Mouse (Mus musculus) forebrain, embryonic 14.5 days (tissue): ENCODE results near the gene Mvp. TPM values are rescaled to one million over a fixed set of nuclear protein-coding genes. Genes with fewer than 3 reads are reported as not detected.

Experiments
- ATAC-seq: fragments of 200-750 bp; cut with Nextera tagmentation; 2 replicates; pipeline ENCODE4 v1.8.0; 2017; ENCODE audit warnings: mild to moderate bottlenecking, moderate library complexity
- DNase-seq: peaks from one replicate; pipeline ENCODE4 v3.0.0-alpha.2; 2015; ENCODE audit warnings: low spot score
- H3K27ac ChIP-seq: fragments of 300-500 bp; sonication (generic); 2 replicates; pipeline ENCODE4 v1.5.1; 2014; ENCODE audit warnings: low read depth, mild to moderate bottlenecking, control low read depth, low read length, moderate library complexity
- H3K27me3 ChIP-seq: fragments of 300-500 bp; sonication (generic); replicated peaks from 2 replicates; pipeline ENCODE4 v1.6.1; 2014; ENCODE audit warnings: low read length, control low read depth, mixed read lengths; ENCODE audit not compliant: control insufficient read depth, insufficient read depth
- H3K36me3 ChIP-seq: fragments of 300-500 bp; sonication (generic); 2 replicates; pipeline ENCODE4 v1.6.1; 2014; ENCODE audit warnings: low read length, control low read depth; ENCODE audit not compliant: control insufficient read depth, insufficient read depth
- H3K4me1 ChIP-seq: fragments of 300-500 bp; sonication (generic); 2 replicates; pipeline ENCODE4 v1.6.1; 2014; ENCODE audit warnings: antibody characterized with exemption, low read length, control low read depth; ENCODE audit not compliant: control insufficient read depth, insufficient read depth
- H3K4me2 ChIP-seq: fragments of 300-500 bp; sonication (generic); 2 replicates; pipeline ENCODE4 v1.6.1; 2014; ENCODE audit warnings: mild to moderate bottlenecking, control low read depth, low read length
- H3K4me3 ChIP-seq: fragments of 300-500 bp; sonication (generic); 2 replicates; pipeline ENCODE4 v1.5.1; 2014; ENCODE audit warnings: low read depth, low read length, control low read depth
- H3K9ac ChIP-seq: fragments of 300-500 bp; sonication (generic); 2 replicates; pipeline ENCODE4 v1.6.1; 2014; ENCODE audit warnings: mild to moderate bottlenecking, low read length, control low read depth, moderate library complexity
- H3K9me3 ChIP-seq: fragments of 300-500 bp; sonication (generic); replicated peaks from 2 replicates; pipeline ENCODE4 v1.6.1; 2016; ENCODE audit warnings: low read length, control low read depth, mixed read lengths; ENCODE audit not compliant: control insufficient read depth
- WGBS: fragments of 180-500 bp; shearing (Covaris S2); extraction: QIAGEN DNeasy Blood & Tissue Kit; methylation state at CpG from one replicate; pipeline ENCODE4 v1.1.7; 2014; 5-methylcytosine and 5-hydroxymethylcytosine counted together
- polyA plus RNA-seq: library from polyadenylated mRNA; unstranded; fragments of >200 nt; fragmentation: Nextera tagmentation; extraction: Ambion mirVana; gene quantifications from 2 replicates; pipeline ENCODE4 v1.2.1, GENCODE M21; 2014

Gene Mvp
- polyA plus RNA-seq, 1 experiment from 2014 or later, result 1.8 TPM

DNA sequence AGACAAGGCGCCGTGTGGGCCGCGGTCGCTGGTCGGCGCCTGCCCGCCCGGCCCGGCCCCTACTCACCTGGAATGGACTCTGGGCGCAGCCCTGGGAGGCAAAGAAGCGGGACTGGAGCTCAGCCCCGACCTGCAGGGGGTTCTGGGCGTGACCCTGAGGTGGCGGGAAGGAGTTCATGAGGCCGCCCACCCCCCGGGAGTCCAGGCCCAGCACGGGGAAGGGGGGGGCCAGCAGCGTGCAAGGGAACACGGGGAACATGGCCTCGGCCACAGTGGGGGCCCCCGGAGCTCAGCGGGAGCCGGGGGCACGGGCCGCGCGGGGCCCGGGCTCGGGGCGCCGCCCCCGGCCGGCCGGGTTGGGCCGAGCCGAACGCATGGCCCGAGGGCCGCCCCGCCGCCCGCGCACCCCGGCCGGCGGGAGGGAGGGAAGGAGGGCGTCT lies 11.8 kb upstream of the Mvp start:
- ATAC-seq (peak; percentile 10), DNase-seq (peak; percentile 64)
- no peaks in the 10 kb centered on the region for H3K27me3 ChIP-seq
- H3K4me1 ChIP-seq, result peaks cover 32% of the 10 kb centered on the region
- peak overlapping the region; percentile 98 for H3K4me2 ChIP-seq
- H3K9me3 ChIP-seq, result no peaks in the 10 kb centered on the region
- peak overlapping the region; percentile 97 for H3K4me3 ChIP-seq
- peaks cover 54% of the 10 kb centered on the region for H3K36me3 ChIP-seq
- peak overlapping the region; percentile 99 for H3K27ac ChIP-seq
- peak overlapping the region; percentile 99 for H3K9ac ChIP-seq
- WGBS, result 0% methylated on average over 30 of the region's 48 CpGs

- Histone ChIP-seq H3K9ac (peak overlapping the region; percentile 99), H3K4me1 (peaks cover 32% of the 10 kb centered on the region), H3K27ac (peak overlapping the region; percentile 99), H3K4me3 (peak overlapping the region; percentile 97), H3K27me3 (no peaks in the 10 kb centered on the region), H3K4me2 (peak overlapping the region; percentile 98), H3K9me3 (no peaks in the 10 kb centered on the region), H3K36me3 (peaks cover 49% of the 10 kb centered on the region)
- DNase-seq, result peak; percentile 39
- WGBS, result under 1% methylated on average over 36 of the region's 65 CpGs
- no peak for ATAC-seq
Measured at GRCm38 (mm10) chr7:127025556-127026160, 11.2 kb upstream of the Mvp start.

GRCm38 (mm10) chr7:127024755-127025555 lies 10.5 kb upstream of the Mvp start:
- Histone ChIP-seq H3K4me3 (peak overlapping the region; percentile 97), H3K9me3 (no peaks in the 10 kb centered on the region), H3K27ac (peak overlapping the region; percentile 99), H3K4me1 (peaks cover 38% of the 10 kb centered on the region), H3K27me3 (no peaks in the 10 kb centered on the region), H3K9ac (peak overlapping the region; percentile 99), H3K4me2 (peak overlapping the region; percentile 98), H3K36me3 (peaks cover 43% of the 10 kb centered on the region)
- DNase-seq, result peak; percentile 91
- ATAC-seq, result peak; percentile 43
- WGBS, result under 1% methylated on average over 30 of the region's 30 CpGs

GRCm38 (mm10) chr7:127023896-127024690 lies 9.7 kb upstream of the Mvp start:
- peak overlapping the region; percentile 98 for H3K4me2 ChIP-seq
- 17% methylated on average over 19 of the region's 19 CpGs for WGBS
- no peak for DNase-seq
- H3K27ac ChIP-seq, result peak overlapping the region; percentile 99
- H3K36me3 ChIP-seq, result peaks cover 39% of the 10 kb centered on the region
- H3K9ac ChIP-seq, result peak overlapping the region; percentile 99
- peak overlapping the region; percentile 97 for H3K4me3 ChIP-seq
- peaks cover 39% of the 10 kb centered on the region for H3K4me1 ChIP-seq
- H3K9me3 ChIP-seq, result no peaks in the 10 kb centered on the region
- no peaks in the 10 kb centered on the region for H3K27me3 ChIP-seq
- no peak for ATAC-seq

DNA sequence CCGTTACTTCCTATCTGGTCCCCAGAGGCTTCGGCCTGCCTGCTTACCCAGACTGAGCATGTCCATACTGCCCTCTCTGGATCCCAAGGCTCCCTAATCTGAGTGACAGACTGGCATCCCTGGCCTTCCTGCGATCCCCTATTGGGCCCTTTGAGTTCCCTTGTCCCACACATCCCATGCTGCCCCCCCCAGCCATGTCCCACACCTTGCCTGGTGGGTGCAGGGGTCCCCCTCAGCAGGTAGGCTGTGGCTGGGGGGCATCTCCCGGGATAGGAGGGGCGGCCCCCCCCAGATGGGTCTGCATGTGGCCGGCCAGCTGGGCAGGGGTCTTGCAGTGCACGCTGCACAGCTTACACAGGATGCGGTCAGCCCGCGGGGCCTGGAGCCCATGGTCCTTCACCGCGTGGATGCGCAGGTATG lies 8.9 kb upstream of the Mvp start:
- Histone ChIP-seq H3K4me3 (peak overlapping the region; percentile 97), H3K27ac (peak overlapping the region; percentile 46; the same call in 1 of the 2 replicates), H3K4me1 (peaks cover 41% of the 10 kb centered on the region), H3K9ac (peak overlapping the region; percentile 99), H3K9me3 (no peaks in the 10 kb centered on the region), H3K36me3 (peaks cover 36% of the 10 kb centered on the region), H3K4me2 (peak overlapping the region; percentile 98), H3K27me3 (no peaks in the 10 kb centered on the region)
- DNase-seq (no peak), ATAC-seq (no peak)
- 69% methylated on average over 13 of the region's 13 CpGs for WGBS

DNA sequence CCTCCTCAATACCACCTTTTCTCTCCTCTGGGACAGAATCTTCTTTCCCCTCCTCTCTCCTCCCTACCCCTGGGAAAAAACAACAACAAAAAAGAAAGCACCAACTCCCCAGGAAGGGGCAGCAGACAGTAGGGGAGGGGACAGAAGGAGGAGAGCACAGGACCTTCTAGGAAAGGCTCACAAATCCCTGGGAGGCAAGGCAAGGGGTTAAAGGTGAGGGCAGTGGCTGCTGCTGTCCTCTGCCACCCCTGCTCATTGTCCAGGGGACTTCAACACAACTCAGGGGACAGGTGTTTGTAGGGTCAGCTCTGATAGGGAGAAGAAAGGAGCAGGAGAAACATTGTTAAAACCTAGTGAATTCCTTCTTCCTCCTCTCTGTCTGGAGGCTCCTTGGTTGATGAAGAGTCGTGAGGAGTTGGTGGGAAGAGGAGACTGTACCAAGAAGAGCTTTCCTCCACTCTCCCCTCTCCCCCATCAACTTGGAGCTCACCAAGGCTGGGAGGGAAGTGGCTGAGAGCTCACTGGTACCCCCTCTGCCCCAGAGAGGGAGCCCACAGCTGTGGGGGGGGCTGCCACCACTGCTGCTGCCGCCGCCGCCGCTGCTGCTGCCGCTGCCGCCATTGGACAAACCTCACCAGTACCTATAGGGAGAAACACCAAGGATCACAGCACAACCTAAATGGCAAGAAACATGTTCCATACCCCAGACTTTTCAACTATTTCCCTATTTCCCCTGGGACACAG lies 8.3 kb upstream of the Mvp start:
- no peaks in the 10 kb centered on the region for H3K27me3 ChIP-seq
- 72% methylated on average over 7 of the region's 7 CpGs for WGBS
- H3K36me3 ChIP-seq, result peaks cover 35% of the 10 kb centered on the region
- peak overlapping the region; percentile 99 for H3K9ac ChIP-seq
- H3K4me3 ChIP-seq, result peak overlapping the region; percentile 97
- H3K4me1 ChIP-seq, result peaks cover 39% of the 10 kb centered on the region
- ATAC-seq (no peak), DNase-seq (no peak)
- H3K4me2 ChIP-seq, result peak overlapping the region; percentile 98
- no peaks in the 10 kb centered on the region for H3K9me3 ChIP-seq
- H3K27ac ChIP-seq, result peak overlapping the region; percentile 85; the same call in 1 of the 2 replicates

- H3K36me3 ChIP-seq, result peaks cover 35% of the 10 kb centered on the region
- no peaks in the 10 kb centered on the region for H3K27me3 ChIP-seq
- H3K9me3 ChIP-seq, result no peaks in the 10 kb centered on the region
- H3K4me2 ChIP-seq, result peak overlapping the region; percentile 64
- H3K9ac ChIP-seq, result peak overlapping the region; percentile 85
- DNase-seq (no peak), ATAC-seq (no peak)
- peaks cover 40% of the 10 kb centered on the region for H3K4me1 ChIP-seq
- H3K27ac ChIP-seq, result peak overlapping the region; percentile 85
- WGBS, result 45% methylated on average over 5 of the region's 5 CpGs
- peak overlapping the region; percentile 50 for H3K4me3 ChIP-seq
Measured at GRCm38 (mm10) chr7:127021563-127022527, 7.4 kb upstream of the Mvp start.
